Mouse (Mus musculus) stomach, postnatal 0 days (tissue): ENCODE measurements around the gene BC048403.

ENCODE experiments used
- CTCF ChIP-seq: IDR thresholded peaks from 2 replicates; pipeline ENCODE4 v1.5.1; 2016; ENCODE audit warnings: antibody characterized with exemption, low read depth, mild to moderate bottlenecking, moderate library complexity
- EP300 ChIP-seq: optimal IDR thresholded peaks from 2 replicates; pipeline ENCODE3; 2016; ENCODE audit warnings: antibody characterized with exemption

DNA sequence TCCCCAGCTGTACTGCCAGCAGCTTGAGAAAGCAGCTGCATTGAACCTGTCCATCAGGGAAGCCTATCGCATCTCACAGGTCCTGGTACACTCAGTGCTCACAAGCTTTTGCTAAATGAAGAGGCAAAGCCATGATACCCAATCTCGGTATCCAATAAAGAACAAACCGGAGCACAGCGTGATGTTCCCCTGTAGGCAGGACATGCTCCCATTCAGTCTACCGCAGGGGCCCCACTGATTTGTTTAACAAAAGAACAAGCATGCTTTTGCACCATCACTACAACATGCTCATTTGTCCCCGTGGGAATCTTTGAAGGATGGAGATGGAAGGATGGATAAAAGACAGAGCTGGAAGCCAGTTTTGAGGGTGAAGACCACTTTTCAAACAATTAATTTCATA is 50.3 kb downstream of the BC048403 start:
- TF ChIP-seq CTCF (no peak), EP300 (no peak)
